Mouse (Mus musculus) activated CD4-positive, CD25-positive, alpha-beta regulatory T cell (primary cell): ENCODE data around the gene Vmn1r230. TPM values are rescaled to one million over a fixed set of nuclear protein-coding genes. Genes with fewer than 3 reads are reported as not detected.

ENCODE experiments used
- polyA plus RNA-seq, 2 experiments: library from polyadenylated mRNA; unstranded; fragments of 100-300 nt; shearing (Covaris generic); gene quantifications; one replicate each; pipeline ENCODE4 v1.2.1; 2017

Gene Vmn1r230
- not detected for polyA plus RNA-seq

GRCm38 (mm10) chr17:20840144-20840543 lies at the start of gene Vmn1r230:
Gene Vmn1r230 (plus strand): TSS chr17:20840444.

GRCm38 (mm10) chr17:20811255-20811654 lies 29.0 kb upstream of the Vmn1r230 start, which contains the start of gene Vmn1r229:
Gene Vmn1r229 (plus strand): TSS chr17:20811555.

Other genes starting within 250 kb of the Vmn1r230 start
- gene Vmn2r110, start 244.0 kb upstream of the Vmn1r230 start, polyA plus RNA-seq = under 1 TPM; 0.02 TPM
- gene Fpr-rs3, start 215.6 kb upstream of the Vmn1r230 start, polyA plus RNA-seq = not detected
- gene Vmn1r226, start 157.6 kb upstream of the Vmn1r230 start, polyA plus RNA-seq = not detected
- not detected for gene Vmn1r227, start 110.6 kb upstream of the Vmn1r230 start, polyA plus RNA-seq
- gene Vmn1r228, start 54.3 kb upstream of the Vmn1r230 start, polyA plus RNA-seq = not detected
- gene Vmn1r229, start 28.9 kb upstream of the Vmn1r230 start, polyA plus RNA-seq = under 1 TPM in 1 of 2 experiments, not detected in 1; 0.17 TPM
- gene Vmn1r231, start 64.6 kb downstream of the Vmn1r230 start, polyA plus RNA-seq = under 1 TPM in 1 of 2 experiments, not detected in 1; 0.25 TPM
- not detected for gene Vmn1r232, start 79.3 kb downstream of the Vmn1r230 start, polyA plus RNA-seq
- 100 to 1,000 TPM; 246 to 264 TPM for gene Ppp2r1a, start 104.9 kb downstream of the Vmn1r230 start, polyA plus RNA-seq
- gene Vmn1r233, start 156.0 kb downstream of the Vmn1r230 start, polyA plus RNA-seq = under 1 TPM in 1 of 2 experiments, not detected in 1; 0.61 TPM
- gene Zfp160, start 168.5 kb downstream of the Vmn1r230 start, polyA plus RNA-seq = 10 to 100 TPM; 14.2 to 17.7 TPM